Mouse (Mus musculus) G1E (cell line): ENCODE data around the gene Aldh5a1.

Source experiments
- CTCF ChIP-seq: IDR thresholded peaks from 2 replicates; pipeline ENCODE4 v1.5.1; 2012; ENCODE audit warnings: low read depth, low read length, inconsistent platforms, mixed read lengths
- GATA1 ChIP-seq: IDR thresholded peaks from 2 replicates; pipeline ENCODE4 v1.6.1; 2012; ENCODE audit warnings: borderline replicate concordance, low read length, inconsistent platforms, mixed read lengths
- TAL1 ChIP-seq: conservative IDR thresholded peaks from 2 replicates; pipeline ENCODE4 v1.6.1; 2012; ENCODE audit warnings: low read depth, low read length, inconsistent platforms, mixed read lengths

- TF ChIP-seq CTCF (no peak), GATA1 (no peak), TAL1 (no peak)
These were observed 2.0 kb upstream of the Aldh5a1 start for GRCm38 (mm10) chr13:24939472-24939871.
